Mouse (Mus musculus) limb, embryonic 13.5 days (tissue): ENCODE results near the gene Ccdc186. TPM values are rescaled to one million over a fixed set of nuclear protein-coding genes. Genes with fewer than 3 reads are reported as not detected.

Source experiments
- ATAC-seq: fragments of 200-750 bp; cut with Nextera tagmentation; 2 replicates; pipeline ENCODE4 v1.8.0; 2017; ENCODE audit warnings: low read depth, moderate number of reproducible peaks, moderate TSS enrichment; ENCODE audit not compliant: low FRiP score
- H3K27ac ChIP-seq: fragments of 300-500 bp; sonication (generic); 2 replicates; pipeline ENCODE4 v1.5.1; 2015; ENCODE audit warnings: inconsistent platforms, mild to moderate bottlenecking, moderate library complexity
- H3K27me3 ChIP-seq: fragments of 300-500 bp; sonication (generic); 2 replicates; pipeline ENCODE4 v1.6.1; 2015; ENCODE audit warnings: mild to moderate bottlenecking, inconsistent platforms
- H3K36me3 ChIP-seq: fragments of 300-500 bp; sonication (generic); 2 replicates; pipeline ENCODE4 v1.6.1; 2015; ENCODE audit warnings: inconsistent platforms, mild to moderate bottlenecking, moderate library complexity
- H3K4me1 ChIP-seq: fragments of 300-500 bp; sonication (generic); 2 replicates; pipeline ENCODE4 v1.6.1; 2015; ENCODE audit warnings: inconsistent platforms
- H3K4me2 ChIP-seq: fragments of 300-500 bp; sonication (generic); replicated peaks from 2 replicates; pipeline ENCODE4 v1.6.1; 2015; ENCODE audit warnings: inconsistent platforms, mild to moderate bottlenecking, moderate library complexity
- H3K4me3 ChIP-seq: fragments of 300-500 bp; sonication (generic); 2 replicates; pipeline ENCODE4 v1.5.1; 2015; ENCODE audit warnings: moderate library complexity, mild to moderate bottlenecking, inconsistent platforms
- H3K9ac ChIP-seq: fragments of 300-500 bp; sonication (generic); 2 replicates; pipeline ENCODE4 v1.6.1; 2015; ENCODE audit warnings: mild to moderate bottlenecking, inconsistent platforms
- H3K9me3 ChIP-seq: fragments of 300-500 bp; sonication (generic); 2 replicates; pipeline ENCODE4 v1.6.1; 2016; ENCODE audit warnings: inconsistent platforms
- WGBS: fragments of 180-500 bp; shearing (Covaris S2); methylation state at CpG from one replicate; pipeline ENCODE4 v1.1.7; 2015; 5-methylcytosine and 5-hydroxymethylcytosine counted together
- polyA plus RNA-seq: library from polyadenylated mRNA; unstranded; fragments of >200 nt; fragmentation: Nextera tagmentation; extraction: Ambion mirVana; gene quantifications from 2 replicates; pipeline ENCODE4 v1.2.1, GENCODE M21; 2015

Ccdc186 gene
- polyA plus RNA-seq, 1 experiment from 2014 or later, result 26.9 TPM

DNA sequence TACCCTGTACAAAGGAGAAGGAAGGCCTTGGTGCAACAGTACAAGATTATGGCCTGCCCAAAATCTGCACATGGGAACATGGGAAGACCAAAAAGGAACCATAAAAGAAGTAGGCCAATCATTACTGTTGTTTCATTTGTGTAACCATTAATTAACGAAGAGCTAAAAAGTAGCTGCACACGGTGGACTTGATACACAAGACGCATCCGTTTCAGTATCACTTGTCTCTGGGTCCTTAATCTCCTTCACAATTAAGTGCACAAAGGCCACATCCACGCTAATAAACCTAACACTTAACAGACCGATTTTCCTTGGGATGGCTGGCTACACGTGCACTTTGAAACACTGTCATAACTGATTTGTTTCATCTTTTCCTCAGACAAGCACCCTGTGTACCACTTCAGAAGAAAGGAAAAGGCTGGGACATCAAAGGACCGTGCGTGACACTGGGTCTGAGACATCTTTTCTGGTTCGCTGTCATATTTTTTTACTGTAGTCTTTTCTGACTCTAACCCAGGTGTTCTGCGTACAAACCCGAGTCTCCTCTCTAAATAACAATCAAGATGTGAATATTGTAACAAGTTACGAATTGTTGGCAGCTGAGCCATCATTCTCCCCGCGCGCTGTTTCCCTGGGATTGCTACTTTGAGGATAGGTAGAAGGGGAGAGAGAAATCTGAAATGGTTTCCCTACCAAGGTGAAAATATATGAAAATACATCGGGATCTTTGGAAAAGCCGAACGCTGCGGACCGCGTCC is 771 bp downstream of the Ccdc186 start:
- peak overlapping the region; percentile 87 for H3K4me2 ChIP-seq
- H3K9ac ChIP-seq, result peak overlapping the region; percentile 94
- H3K4me3 ChIP-seq, result peak overlapping the region; percentile 96
- H3K9me3 ChIP-seq, result no peaks in the 10 kb centered on the region
- 4% methylated on average over 22 of the region's 22 CpGs for WGBS
- H3K27me3 ChIP-seq, result peaks cover 3% of the 10 kb centered on the region; the same call in 1 of the 2 replicates
- no peaks in the 10 kb centered on the region for H3K36me3 ChIP-seq
- H3K4me1 ChIP-seq, result peaks cover 49% of the 10 kb centered on the region
- peak overlapping the region; percentile 82 for H3K27ac ChIP-seq
- ATAC-seq, result no peak

DNA sequence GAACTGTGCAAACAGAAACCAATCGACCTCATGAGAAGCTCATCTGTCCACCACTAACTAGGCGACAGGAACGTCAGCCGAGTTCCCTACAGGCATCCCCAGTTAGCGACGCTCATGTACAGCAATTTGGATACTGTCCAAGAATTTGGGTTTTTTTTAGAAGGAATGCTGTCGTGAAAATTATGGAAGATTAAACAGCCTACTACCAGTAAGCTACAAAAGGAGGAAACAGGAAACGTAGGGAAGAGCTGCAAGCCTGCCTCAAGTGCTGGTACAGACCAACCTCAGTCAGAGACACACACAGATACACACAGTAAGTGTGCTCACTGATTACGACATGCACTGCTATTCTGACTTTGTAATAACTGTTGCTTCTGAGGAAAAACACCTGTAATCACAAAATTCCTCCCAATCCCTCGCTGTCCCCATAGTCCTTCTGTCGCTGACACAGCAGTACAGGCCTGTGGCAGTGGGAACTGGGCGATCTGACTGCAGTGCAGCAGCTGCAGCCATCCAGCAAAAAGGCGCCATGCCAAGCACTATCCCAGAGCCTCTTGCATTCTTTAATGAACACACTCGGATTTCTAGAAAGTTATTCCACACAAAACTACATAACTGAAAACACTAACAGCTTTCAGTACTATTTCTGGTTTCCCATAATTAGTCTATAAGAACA is 4.0 kb downstream of the Ccdc186 start:
- 39% methylated on average over 14 of the region's 14 CpGs for WGBS
- no peak overlapping the region for H3K9ac ChIP-seq
- no peaks in the 10 kb centered on the region for H3K27me3 ChIP-seq
- ATAC-seq, result no peak
- peaks cover 56% of the 10 kb centered on the region for H3K4me1 ChIP-seq
- H3K9me3 ChIP-seq, result no peaks in the 10 kb centered on the region
- peak overlapping the region; percentile 28 for H3K4me2 ChIP-seq
- H3K36me3 ChIP-seq, result peaks cover 8% of the 10 kb centered on the region
- H3K27ac ChIP-seq, result no peak overlapping the region
- H3K4me3 ChIP-seq, result no peak overlapping the region

DNA sequence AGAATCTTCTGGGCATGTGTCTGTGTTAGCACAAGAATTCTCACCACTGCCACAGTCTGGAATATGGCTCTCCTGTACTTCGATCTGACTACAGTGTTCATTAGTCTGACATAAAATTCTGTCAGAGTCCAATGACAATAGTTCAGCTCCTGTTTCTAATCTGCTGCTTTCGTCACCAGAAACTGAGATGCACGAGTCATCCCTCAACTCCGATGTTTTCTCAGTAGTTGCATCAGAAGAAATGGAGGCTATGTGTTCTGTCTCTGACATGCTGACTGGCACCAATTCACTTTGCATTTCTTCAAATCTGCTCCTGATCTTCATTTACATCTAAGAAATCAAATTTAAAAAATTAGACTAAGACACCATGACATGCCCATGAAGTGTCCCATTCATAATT is 8.6 kb downstream of the Ccdc186 start:
- no peak for ATAC-seq
- Histone ChIP-seq H3K27ac (no peak overlapping the region), H3K9ac (no peak overlapping the region), H3K27me3 (no peaks in the 10 kb centered on the region), H3K36me3 (peaks cover 29% of the 10 kb centered on the region), H3K4me2 (no peak overlapping the region), H3K4me1 (peaks cover 42% of the 10 kb centered on the region), H3K4me3 (no peak overlapping the region), H3K9me3 (no peaks in the 10 kb centered on the region)
- WGBS, result 88% methylated on average over 4 of the region's 4 CpGs

DNA sequence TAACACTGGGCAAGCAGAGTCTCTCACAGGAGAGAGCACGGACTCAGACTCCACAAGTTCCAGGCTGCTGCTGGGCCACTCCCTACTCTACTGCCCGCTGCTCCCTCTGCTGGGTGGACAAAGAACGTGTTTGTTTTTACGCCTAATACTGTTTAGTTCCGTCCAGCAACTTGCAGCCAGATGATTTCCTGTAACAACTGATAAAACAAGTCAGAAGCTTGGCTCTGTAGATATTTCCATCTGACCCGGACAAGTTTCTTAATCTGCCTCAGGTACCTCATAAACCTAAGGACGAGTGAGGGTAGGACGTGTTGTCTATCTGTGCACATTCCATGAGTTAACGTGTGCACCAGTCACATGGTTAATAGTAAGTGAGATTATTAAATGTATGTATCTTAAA is 10.4 kb downstream of the Ccdc186 start:
- Histone ChIP-seq H3K27ac (no peak overlapping the region), H3K4me1 (peaks cover 24% of the 10 kb centered on the region), H3K9me3 (no peaks in the 10 kb centered on the region), H3K9ac (no peak overlapping the region), H3K36me3 (peaks cover 45% of the 10 kb centered on the region), H3K27me3 (no peaks in the 10 kb centered on the region), H3K4me2 (no peak overlapping the region), H3K4me3 (no peak overlapping the region)
- 0 out of 2 replicates have a peak, but pooled peaks have one; percentile 15 for ATAC-seq
- 39% methylated on average over 9 of the region's 9 CpGs for WGBS

DNA sequence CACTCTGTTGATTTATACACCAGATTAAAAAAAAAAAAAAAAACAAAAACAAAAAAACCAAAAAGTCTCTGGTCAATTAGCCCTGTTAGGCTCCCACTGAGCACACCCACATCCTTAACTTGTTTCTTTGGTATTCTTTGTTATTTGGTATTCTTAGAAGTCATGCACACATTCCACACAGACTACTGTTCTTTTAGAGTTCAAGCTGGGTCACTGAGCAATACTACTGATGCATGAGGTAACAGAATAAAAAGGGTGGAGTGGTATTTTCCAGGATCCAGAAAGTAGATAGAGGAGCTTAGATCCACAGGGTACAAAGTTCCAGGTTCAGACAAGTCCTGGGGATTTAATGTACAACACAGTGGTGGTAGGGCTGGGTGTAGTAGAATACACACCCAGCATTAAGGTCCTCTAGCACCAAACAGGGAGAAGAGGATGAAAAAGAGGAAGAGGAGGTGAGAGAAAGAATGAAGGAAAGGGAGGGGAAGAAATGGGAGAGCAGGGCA is 11.3 kb downstream of the Ccdc186 start:
- Histone ChIP-seq H3K36me3 (peaks cover 52% of the 10 kb centered on the region), H3K9me3 (no peaks in the 10 kb centered on the region), H3K27ac (no peak overlapping the region), H3K4me1 (peaks cover 15% of the 10 kb centered on the region), H3K27me3 (no peaks in the 10 kb centered on the region), H3K9ac (no peak overlapping the region), H3K4me3 (no peak overlapping the region), H3K4me2 (no peak overlapping the region)
- no peak for ATAC-seq

DNA sequence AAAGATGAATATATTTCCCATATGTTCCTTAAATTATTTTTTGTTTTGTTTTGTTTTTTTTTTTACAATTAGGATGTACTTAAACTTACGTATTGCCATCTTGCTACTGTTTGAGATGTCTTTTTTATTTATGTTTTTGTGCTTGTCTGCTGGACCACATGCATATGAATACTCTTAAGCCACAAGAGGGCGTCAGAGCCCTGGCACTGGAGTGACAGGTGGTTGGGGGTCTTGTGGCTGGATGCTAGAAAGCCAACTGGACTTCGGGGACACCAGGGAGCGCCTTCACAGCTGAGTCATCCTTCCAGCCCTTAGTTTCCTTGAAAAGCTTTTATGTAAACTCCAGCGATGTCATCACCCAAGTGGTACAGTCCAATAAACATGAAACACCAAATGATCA is 13.2 kb downstream of the Ccdc186 start:
- ATAC-seq, result no peak
- 64% methylated on average over 5 of the region's 5 CpGs for WGBS
- Histone ChIP-seq H3K4me3 (no peak overlapping the region), H3K9me3 (no peaks in the 10 kb centered on the region), H3K36me3 (peaks cover 70% of the 10 kb centered on the region), H3K27ac (no peak overlapping the region), H3K4me1 (peaks cover 13% of the 10 kb centered on the region), H3K27me3 (no peaks in the 10 kb centered on the region), H3K4me2 (no peak overlapping the region), H3K9ac (no peak overlapping the region)

DNA sequence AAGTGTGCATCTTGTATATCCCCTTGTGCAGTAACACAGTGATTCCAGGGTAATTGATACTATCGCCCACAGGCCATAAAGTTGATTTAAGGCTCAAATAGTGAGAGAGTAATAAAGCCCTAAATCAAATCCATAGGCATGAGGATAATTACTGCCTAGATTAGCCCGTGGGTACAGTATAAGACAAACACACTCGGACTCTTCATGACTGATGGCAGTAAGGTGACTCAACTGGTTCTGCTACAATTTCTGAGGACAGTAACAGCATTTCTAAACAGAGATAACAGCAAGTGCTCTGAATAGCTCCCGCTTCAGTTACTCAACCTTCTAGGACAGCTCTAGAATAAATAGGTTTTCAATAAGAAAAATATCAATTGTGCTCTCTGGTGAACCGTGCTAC is 14.9 kb downstream of the Ccdc186 start:
- no peaks in the 10 kb centered on the region for H3K27me3 ChIP-seq
- H3K9me3 ChIP-seq, result no peaks in the 10 kb centered on the region
- H3K9ac ChIP-seq, result no peak overlapping the region
- no peak overlapping the region for H3K4me2 ChIP-seq
- H3K27ac ChIP-seq, result no peak overlapping the region
- H3K4me3 ChIP-seq, result no peak overlapping the region
- peaks cover 6% of the 10 kb centered on the region; the same call in 1 of the 2 replicates for H3K4me1 ChIP-seq
- ATAC-seq, result no peak
- peaks cover 74% of the 10 kb centered on the region for H3K36me3 ChIP-seq
- WGBS, result 56% methylated on average over 5 of the region's 5 CpGs

DNA sequence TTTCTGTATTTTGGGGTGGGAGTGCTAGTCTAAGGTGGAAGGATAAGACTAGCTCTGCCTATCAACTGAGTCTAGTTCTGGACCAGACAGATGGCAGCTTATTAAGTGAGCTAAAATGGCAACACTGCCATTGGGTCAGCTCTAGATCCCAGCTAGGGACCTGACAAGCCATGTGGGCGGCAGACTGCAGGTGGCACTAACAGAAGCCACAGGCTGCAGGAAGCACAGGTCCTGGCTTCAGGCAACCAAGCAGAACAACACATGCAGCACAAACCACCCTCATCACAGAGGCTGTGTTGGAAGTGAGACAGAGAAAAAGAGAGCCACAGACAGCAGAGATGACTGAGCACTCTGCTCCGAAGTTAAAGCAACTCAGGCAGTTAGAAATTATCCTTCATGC is 16.6 kb downstream of the Ccdc186 start:
- Histone ChIP-seq H3K36me3 (peaks cover 88% of the 10 kb centered on the region), H3K27ac (no peak overlapping the region), H3K4me2 (no peak overlapping the region), H3K27me3 (no peaks in the 10 kb centered on the region), H3K9me3 (no peaks in the 10 kb centered on the region), H3K9ac (no peak overlapping the region), H3K4me1 (no peaks in the 10 kb centered on the region), H3K4me3 (no peak overlapping the region)
- ATAC-seq, result no peak
- 89% methylated on average over 2 of the region's 2 CpGs for WGBS

DNA sequence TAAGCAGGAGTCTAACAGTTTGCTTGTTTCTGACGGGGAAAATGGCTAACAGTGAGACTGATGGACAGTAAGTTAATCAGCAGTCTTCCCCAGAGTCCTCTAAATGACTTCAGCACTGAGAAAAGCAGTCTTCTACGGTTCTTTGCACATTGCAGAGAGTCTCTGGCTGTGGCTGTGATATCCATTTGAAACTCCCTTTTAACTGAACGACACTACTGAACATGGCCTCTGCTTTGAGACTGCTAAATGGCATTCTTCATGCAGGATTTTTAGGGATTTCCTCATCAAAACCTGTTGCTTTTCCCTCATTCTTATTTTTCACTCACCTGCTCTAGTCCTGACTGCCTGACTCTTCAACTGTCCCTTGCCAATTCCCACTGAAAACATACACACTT is 19.6 kb downstream of the Ccdc186 start:
- H3K27ac ChIP-seq, result no peak overlapping the region
- no peak overlapping the region for H3K4me2 ChIP-seq
- no peaks in the 10 kb centered on the region for H3K4me1 ChIP-seq
- H3K9ac ChIP-seq, result no peak overlapping the region
- ATAC-seq, result no peak
- no peaks in the 10 kb centered on the region for H3K9me3 ChIP-seq
- H3K27me3 ChIP-seq, result no peaks in the 10 kb centered on the region
- H3K4me3 ChIP-seq, result no peak overlapping the region
- H3K36me3 ChIP-seq, result peaks cover 94% of the 10 kb centered on the region
- 88% methylated on average over 3 of the region's 3 CpGs for WGBS

DNA sequence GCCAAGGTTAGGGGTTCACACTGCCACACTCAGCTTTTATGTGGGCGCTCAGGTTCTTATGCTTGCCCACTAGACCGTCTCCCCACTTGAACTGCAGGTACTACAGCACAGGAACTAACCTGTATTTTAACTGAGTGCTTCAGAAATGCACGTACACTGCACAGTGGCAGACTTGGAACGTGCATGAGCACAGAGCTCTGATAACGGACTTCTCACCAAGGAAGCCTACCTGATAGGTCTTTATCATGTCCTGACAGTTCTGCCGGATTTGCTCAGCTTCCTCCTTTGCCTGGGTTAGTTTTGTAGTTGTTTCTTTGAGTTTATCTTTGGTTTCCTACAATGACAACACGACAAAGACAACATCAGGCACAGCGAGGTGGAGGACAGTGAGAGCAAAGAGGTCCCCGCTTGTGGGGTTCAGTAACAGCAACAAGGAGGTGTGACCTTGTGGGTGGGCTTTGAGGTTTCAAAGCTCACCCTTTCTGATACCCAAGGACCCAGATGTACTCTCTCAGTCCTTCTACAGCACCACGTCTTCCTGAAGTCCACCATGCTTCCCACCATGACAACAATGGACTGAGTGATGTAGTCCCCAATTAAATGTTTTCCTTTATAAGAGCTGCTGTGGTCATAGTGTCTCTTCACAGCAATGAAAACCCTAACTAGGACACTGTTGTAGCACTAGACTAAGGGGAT is 20.2 kb downstream of the Ccdc186 start:
- ATAC-seq, result no peak
- Histone ChIP-seq H3K4me1 (no peaks in the 10 kb centered on the region), H3K4me2 (no peak overlapping the region), H3K9ac (no peak overlapping the region), H3K4me3 (no peak overlapping the region), H3K27ac (no peak overlapping the region), H3K27me3 (no peaks in the 10 kb centered on the region), H3K36me3 (peaks cover 91% of the 10 kb centered on the region), H3K9me3 (no peaks in the 10 kb centered on the region)
- 88% methylated on average over 10 of the region's 10 CpGs for WGBS

DNA sequence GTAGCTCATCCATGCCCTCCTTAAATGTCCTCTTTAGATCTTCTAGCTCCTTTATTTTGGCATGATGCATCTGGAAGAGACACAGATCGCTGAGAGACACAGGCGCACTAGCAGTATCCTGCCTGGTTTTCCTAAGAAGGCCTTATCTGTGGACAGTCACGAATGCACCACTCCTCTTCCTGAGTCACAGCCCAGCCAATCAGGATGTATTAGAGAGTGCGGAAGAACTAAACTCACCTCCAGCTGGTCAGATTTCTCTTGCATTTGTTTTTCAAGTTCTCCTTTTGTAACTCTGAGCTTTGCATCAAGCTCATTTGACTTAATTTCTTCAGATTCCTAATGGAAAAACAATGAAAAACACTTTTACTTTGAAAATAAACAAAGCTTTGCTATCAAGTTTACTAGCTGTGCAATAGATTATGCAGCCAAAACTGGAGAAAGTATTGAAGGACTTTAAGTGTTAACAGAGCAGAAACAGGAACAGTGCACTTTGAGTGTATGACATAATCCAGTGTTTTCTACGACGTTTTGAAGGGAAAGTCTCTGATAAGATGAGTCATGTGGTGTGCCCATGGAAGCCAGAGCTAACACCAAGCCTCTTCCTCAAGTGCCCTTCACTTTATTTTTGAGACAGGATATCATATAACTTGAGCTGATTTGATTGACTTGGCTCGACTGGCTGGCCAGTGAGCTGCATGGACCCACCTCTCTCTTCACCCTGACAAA is 20.9 kb downstream of the Ccdc186 start:
- no peaks in the 10 kb centered on the region for H3K27me3 ChIP-seq
- WGBS, result 87% methylated on average over 7 of the region's 7 CpGs

DNA sequence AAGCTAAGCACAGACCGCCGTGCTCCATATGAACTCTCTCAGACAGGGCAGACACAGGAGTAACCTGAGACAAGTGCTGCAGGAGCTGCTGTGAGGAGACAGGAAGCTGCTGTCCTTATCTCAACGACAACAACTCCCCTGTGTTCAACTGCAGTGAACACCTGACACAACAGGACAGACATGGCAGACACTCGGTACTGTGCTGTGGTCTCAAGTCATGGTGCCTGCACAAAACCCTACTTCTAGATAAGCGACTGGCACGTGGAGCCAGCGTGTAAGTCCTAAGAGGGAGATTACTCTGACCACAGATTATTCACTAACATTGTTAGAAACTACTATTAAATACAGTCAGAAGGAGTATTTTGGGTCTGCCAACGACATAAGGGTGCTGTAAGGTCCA is 21.8 kb downstream of the Ccdc186 start:
- ATAC-seq, result no peak
- no peak overlapping the region for H3K4me2 ChIP-seq
- no peaks in the 10 kb centered on the region for H3K4me1 ChIP-seq
- H3K4me3 ChIP-seq, result no peak overlapping the region
- H3K27ac ChIP-seq, result no peak overlapping the region
- WGBS, result 81% methylated on average over 8 of the region's 8 CpGs
- peaks cover 92% of the 10 kb centered on the region for H3K36me3 ChIP-seq
- H3K9me3 ChIP-seq, result no peaks in the 10 kb centered on the region
- no peaks in the 10 kb centered on the region for H3K27me3 ChIP-seq
- H3K9ac ChIP-seq, result no peak overlapping the region

More for the DNA sequence above, 20.9 kb downstream of the Ccdc186 start:
- Histone ChIP-seq H3K4me2 (no peak overlapping the region), H3K27ac (no peak overlapping the region), H3K4me3 (no peak overlapping the region), H3K4me1 (no peaks in the 10 kb centered on the region), H3K9me3 (no peaks in the 10 kb centered on the region), H3K36me3 (peaks cover 92% of the 10 kb centered on the region), H3K9ac (no peak overlapping the region)
- ATAC-seq, result no peak
